Mouse (Mus musculus) cerebellum, postnatal 10 days (tissue): ENCODE results near the gene Slamf9.

ENCODE experiments used
- DNase-seq, 2 experiments: peaks; one replicate each; pipeline ENCODE4 v3.0.0; 2021; ENCODE audit warnings: mixed read lengths in 2 of 2

The Slamf9 gene

DNA sequence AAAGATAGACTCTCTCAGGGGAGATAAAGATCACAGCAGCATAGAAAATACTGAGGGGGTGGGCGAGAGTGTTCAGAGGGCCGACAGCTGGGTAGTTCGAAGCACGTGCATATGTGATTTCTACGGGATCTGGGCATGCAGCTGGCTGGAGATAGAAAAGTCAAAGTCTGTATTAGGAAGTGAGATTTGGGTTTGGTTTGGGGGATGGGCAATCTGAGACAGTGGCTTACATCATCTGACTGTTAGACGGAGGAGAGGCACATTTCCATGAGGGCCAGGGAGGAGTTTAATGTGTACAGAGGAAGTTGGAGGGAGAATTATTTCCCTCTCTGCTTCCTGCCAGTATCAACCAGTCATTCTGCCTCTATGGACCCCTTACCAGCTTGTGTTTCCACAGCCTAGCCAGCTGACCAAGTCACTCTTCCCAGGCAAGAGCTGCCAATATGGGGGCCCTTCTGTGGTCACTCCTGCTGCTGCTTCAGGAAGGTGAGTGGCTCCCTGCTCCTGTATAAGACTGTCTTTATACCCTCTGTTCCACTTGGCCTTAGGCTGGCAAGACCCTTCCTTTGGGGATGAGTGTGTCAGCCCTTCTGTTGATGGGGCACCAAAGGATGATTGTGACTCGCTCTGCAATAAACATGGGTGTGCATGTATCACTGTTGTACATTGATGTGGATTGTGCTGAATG lies at the start of gene Slamf9:
TSS of gene Slamf9 (plus strand) at position 305 of the 688 bp plus-strand sequence.
- DNase-seq, result no peak

DNA sequence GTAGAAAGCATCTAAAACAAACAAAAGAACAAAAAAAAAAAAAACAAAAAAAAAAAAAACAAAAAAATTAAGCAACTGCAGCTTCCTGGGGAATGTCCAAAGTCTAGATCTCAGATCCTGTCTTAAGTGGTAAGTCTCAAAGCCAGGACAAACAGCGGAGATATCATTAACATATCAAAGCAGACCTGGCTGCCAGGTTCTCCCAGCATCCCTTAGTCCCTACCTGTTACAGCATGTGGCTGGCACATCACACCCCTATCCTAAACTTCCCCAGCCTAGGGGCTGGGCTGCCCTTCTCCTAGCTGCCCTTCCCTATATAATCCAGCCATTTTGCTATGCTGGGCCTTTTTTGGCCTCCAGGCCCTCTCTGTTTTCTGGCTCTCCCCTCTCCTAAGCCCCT lies 48.7 kb upstream of the Slamf9 start:
- no peak for DNase-seq

DNA sequence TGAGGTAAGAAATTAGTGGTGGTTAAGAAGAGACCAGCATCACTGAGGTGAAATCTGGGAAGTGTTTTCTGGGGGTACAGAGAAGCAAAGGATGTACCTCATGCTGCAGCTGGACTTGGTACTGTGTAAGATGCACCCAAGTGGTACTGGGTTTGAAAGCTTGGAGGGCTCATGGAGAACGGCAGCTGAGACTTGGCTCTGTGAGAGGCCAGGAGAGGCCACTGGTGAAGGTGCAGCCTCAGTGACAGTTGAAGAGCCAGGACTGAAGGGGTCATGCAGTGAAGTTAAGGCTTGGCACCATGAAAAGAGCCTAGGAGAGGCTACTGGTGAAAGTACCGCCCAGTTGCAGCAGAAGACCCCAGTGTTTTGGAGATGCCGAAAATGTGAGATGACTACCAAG lies 47.3 kb upstream of the Slamf9 start:
- DNase-seq, result no peak

GRCm38 (mm10) chr1:172428614-172429013 lies 46.5 kb upstream of the Slamf9 start:
- DNase-seq, result no peak

GRCm38 (mm10) chr1:172430731-172431220 lies 44.4 kb upstream of the Slamf9 start:
- no peak for DNase-seq

DNA sequence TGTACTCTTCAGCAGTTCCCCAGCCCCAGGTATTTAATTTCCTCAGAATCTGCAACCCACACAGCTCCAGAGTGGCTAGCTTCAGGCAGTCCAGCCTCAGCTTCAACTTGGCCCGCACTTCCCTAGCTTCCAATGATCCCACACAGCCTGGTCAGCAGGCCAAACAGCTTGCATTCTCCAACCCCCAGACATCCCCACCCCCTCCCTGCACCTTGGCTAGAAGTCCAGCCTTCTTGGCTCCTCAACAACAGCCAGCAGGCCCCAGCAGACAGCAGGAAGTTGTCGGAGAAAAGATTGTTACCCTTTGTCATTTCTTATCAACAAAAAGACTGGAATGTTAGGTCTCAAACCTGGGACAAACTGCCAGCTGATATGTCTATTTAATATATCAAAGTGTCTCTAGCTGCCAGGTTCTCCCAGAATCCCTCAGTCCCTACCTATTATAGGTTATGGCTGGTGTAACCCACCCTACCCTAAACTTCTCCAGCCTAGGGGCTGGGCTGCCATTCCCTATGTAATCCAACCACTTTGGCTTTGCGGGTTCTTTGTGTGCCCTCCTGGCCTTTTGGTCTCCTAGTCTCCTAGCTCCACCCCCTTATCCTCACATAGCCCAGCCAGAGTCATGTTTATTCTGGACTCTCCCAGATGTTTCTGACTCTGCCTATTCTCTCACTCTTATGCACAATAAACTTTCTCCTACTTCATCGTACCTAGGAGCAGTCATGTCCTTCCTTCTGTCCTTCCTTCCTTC lies 43.1 kb upstream of the Slamf9 start:
- DNase-seq, result peak; percentile 52 to 74

- no peak for DNase-seq
Measured at GRCm38 (mm10) chr1:172432587-172432955, 42.6 kb upstream of the Slamf9 start.

DNA sequence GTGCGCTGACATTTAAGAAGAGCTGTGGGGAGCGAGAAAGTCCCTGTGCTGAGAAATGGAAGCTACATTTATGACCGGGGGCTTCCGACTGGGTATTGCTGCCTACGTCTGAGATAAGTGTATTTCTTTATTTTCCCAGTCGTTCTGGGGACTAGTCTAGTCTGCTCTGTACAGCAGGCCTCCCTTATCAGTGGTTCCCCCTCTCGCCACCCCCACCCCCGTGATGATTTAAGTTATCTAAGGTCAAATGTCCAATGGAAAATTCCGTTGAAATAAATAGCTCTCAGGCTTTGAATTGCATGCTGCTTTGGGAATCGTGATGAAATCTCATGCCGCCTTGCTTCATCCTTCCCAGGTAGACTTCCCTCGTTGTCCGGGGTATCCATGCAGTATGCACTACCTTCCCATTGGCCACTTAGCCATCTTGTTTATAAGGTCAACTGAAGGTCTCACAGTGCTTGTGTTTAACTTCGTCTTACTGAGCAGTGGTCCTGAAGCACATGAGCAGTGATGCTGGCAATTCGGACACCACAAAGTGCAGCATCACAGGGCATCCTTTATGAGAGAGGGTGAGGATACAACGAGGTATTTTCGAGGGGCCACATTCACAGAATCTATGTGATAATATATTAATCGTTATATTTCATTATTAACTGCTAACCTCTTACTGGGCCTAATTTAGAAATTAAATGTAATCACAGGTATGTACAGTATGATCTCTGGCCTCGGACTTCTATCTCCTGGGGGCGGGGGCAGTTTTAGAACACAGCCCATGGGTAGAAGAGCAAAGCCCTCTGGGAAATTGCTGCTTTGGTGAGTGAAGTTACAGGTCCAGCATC lies 41.9 kb upstream of the Slamf9 start:
- DNase-seq, result no peak

- no peak for DNase-seq
Measured at GRCm38 (mm10) chr1:172433851-172434165, 41.4 kb upstream of the Slamf9 start.

- DNase-seq, result no peak
Measured at GRCm38 (mm10) chr1:172436785-172437184, 38.4 kb upstream of the Slamf9 start.

GRCm38 (mm10) chr1:172438621-172439020 lies 36.5 kb upstream of the Slamf9 start:
- DNase-seq, result no peak

DNA sequence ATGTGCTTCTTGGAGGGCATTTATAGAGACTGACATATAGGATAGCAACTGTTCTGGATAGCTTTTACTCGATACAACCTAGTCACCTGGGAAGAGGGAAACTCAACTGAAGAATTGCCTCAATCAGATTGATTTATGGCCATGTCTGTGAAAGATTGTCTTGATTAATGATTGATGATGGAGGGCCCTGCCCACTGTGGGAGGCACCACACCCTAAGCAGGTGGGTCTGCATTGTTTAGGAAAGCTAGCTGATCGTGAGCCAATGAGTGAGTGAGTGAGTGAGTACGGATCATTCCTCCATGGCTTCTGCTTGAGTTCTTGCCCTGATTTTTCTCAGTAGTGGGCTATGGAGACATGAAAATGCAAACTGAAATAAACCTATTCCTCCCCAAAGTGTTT lies 34.6 kb upstream of the Slamf9 start:
- no peak for DNase-seq

- no peak for DNase-seq
Measured at GRCm38 (mm10) chr1:172441935-172442445, 33.2 kb upstream of the Slamf9 start.

DNA sequence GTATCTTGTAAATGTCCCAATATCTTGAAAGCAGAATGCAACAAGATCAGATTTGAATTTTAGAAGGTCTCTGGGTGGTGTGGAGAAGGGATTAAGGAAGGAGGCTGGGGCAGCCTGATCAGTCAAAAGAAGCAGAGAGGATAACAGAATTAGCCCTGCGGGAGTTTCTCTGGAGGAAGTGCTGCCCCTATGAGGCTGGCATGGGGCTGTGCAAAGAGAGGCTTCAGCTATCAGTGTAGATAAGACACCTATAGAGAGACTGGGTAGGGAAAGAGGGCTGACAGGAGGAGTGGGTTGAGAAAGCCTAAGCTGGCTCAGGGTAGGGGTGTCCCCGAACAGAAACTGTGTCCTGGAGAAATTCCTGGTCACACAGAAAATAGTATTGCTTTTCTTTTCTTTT lies 24.9 kb upstream of the Slamf9 start:
- DNase-seq, result no peak

DNA sequence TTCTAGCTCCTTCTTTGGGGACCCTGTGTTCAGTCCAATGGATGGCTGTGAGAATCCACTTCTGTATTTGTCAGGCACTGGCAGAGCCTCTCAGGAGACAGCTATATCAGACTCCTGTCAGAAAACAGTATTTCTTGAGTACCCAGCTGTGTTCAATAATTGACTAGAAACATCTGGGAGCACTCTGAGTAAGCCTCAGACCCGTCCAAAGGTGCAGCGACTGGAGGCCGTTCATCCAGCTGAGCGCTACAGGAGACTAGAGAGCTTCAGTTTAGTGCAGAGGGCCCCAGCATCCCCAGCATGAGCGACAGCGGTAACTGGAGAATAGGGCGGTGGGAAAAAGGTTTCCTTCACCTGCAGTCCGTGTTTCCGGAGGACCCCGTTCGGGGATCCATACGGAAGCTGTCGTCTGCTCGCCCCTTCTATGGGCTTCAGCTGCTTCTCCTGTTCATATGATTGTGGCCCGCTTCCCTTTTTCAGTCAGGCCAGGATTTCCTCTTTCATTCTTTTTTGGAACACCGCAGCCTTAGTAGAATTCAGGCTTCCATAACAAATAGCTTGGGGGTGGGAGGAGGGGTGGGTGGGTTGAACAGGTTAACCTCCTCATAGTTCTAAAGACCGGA lies 24.2 kb upstream of the Slamf9 start:
- DNase-seq, result no peak

- DNase-seq, result no peak
Measured at GRCm38 (mm10) chr1:172452911-172453310, 22.2 kb upstream of the Slamf9 start.

- DNase-seq, result no peak
Measured at GRCm38 (mm10) chr1:172453810-172454209, 21.3 kb upstream of the Slamf9 start.

DNA sequence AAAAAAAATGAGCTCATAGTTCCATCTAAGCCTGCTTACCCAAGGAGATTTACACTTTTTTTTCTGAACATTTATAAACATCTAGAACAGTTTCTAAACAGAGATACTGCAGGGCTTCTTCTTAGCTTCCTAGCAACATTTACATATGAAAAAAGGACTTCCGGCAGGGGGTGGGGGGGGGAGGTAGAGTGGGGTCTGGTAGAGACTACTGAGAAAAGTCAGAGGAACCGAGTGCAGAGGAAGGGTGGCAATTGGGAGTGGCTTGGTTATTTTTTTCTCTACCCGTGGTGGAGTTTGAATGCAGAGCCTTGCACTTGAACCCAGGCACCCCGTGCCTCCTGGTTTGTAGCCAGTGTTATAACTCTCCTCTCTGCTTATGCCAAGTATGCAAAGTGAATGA lies 19.7 kb upstream of the Slamf9 start:
- DNase-seq, result no peak

- DNase-seq, result no peak
Measured at GRCm38 (mm10) chr1:172456001-172456677, 19.0 kb upstream of the Slamf9 start.

GRCm38 (mm10) chr1:172457196-172457595 lies 18.0 kb upstream of the Slamf9 start:
- DNase-seq, result no peak

DNA sequence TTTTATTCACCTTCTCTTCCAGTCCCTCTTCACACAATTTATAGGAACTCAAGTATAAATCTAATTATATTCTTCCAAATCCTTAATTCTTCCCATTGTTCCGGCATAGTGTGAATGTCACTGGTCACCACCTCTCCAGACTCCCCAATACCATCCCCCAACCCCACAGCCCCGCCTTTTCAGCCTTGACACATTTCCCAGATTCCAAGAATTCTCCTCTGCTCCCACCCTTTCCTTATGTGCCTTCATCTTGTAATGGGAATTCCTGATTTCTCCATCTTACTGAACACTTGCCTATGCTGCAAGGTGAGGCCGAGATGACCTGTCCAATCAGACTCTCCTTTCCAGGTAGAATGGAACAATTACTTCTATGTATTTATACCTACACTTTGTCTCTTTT lies 17.1 kb upstream of the Slamf9 start:
- no peak for DNase-seq

GRCm38 (mm10) chr1:172461602-172462001 lies 13.6 kb upstream of the Slamf9 start:
- no peak for DNase-seq
